Mouse (Mus musculus): Measurements from ENCODE around the gene Atp5h. TPM values are rescaled to one million over a fixed set of nuclear protein-coding genes. Genes with fewer than 3 reads are reported as not detected.

The Atp5h gene
- total RNA-seq, 1 experiment, result 342 TPM

GRCm38 (mm10) chr11:115421328-115421727 is 1.6 kb upstream of the Atp5h start:
- Histone ChIP-seq H3K27ac (ENCODE audit: insufficient read depth, low read depth, low read length, poor library complexity, severe bottlenecking) (no peak overlapping the region), H3K9ac (ENCODE audit: insufficient read depth, low read depth, low read length, poor library complexity, severe bottlenecking) (0 out of 2 replicates have a peak overlapping the region, but pooled peaks have one; percentile 11), H3K4me1 (ENCODE audit: control insufficient read depth in 2 of 2, insufficient read depth in 2 of 2, low read length in 2 of 2, poor library complexity in 1 of 2) (peaks cover 0 to 4% of the 10 kb centered on the region in 2 experiments; a peak in 2 of 4 replicates), H3K36me3 (ENCODE audit: control insufficient read depth, insufficient read depth, low read length, poor library complexity, severe bottlenecking) (peaks cover 3% of the 10 kb centered on the region; the same call in 1 of the 2 replicates), H3K4me3 (ENCODE audit: insufficient read depth in 1 of 2, low read depth in 1 of 2, low read length in 2 of 2, poor library complexity in 1 of 2, severe bottlenecking in 1 of 2) (no peak overlapping the region), H3K9me3 (ENCODE audit: control insufficient read depth, insufficient read depth, low read depth, low read length) (no peaks in the 10 kb centered on the region)
- DNase-seq (ENCODE audit: low read depth, low spot score), result no peak
- TF ChIP-seq MAFK (IDR thresholded peaks at IDR 0.05; ENCODE audit: insufficient read depth, low read depth, low read length) (no peak), ZNF384 (IDR thresholded peaks at IDR 0.05; ENCODE audit: low read depth, low read length) (no peak), CHD2 (IDR thresholded peaks at IDR 0.05; ENCODE audit: low read depth, low read length) (no peak), HCFC1 (IDR thresholded peaks at IDR 0.05; ENCODE audit: borderline replicate concordance, insufficient read depth, low read length) (no peak)
- in situ Hi-C loops (cut with MboI; ENCODE audit: low sequenced_read_pairs in 2 of 2, unreplicated experiment in 2 of 2), result no loop called here

- in situ Hi-C loops (cut with MboI; ENCODE audit: low sequenced_read_pairs in 2 of 2, unreplicated experiment in 2 of 2), result no loop called here
Measured at GRCm38 (mm10) chr11:115420336-115421190, 801 bp upstream of the Atp5h start.

GRCm38 (mm10) chr11:115409556-115409955 is 10.2 kb downstream of the Atp5h start:
- in situ Hi-C loops (cut with MboI; ENCODE audit: low sequenced_read_pairs in 2 of 2, unreplicated experiment in 2 of 2), result no loop called here
- no peaks in the 10 kb centered on the region for H3K9me3 ChIP-seq (ENCODE audit: control insufficient read depth, insufficient read depth, low read depth, low read length)
- H3K36me3 ChIP-seq (ENCODE audit: control insufficient read depth, insufficient read depth, low read length, poor library complexity, severe bottlenecking), result peaks cover 5% of the 10 kb centered on the region; the same call in 1 of the 2 replicates
- H3K4me1 ChIP-seq (ENCODE audit: control insufficient read depth in 2 of 2, insufficient read depth in 2 of 2, low read length in 2 of 2, poor library complexity in 1 of 2), result peaks cover 2 to 33% of the 10 kb centered on the region in 2 experiments; a peak in 2 of 4 replicates
- peak overlapping the region; percentile 17; the same call in 1 of the 2 replicates for H3K27ac ChIP-seq (ENCODE audit: insufficient read depth, low read depth, low read length, poor library complexity, severe bottlenecking)
- peak overlapping the region; percentile 50; the same call in 1 of the 2 replicates for H3K9ac ChIP-seq (ENCODE audit: insufficient read depth, low read depth, low read length, poor library complexity, severe bottlenecking)
- no peak for DNase-seq (ENCODE audit: low read depth, low spot score)
- peak overlapping the region in 1 of 2 experiments; percentile 39; a peak in 1 of 4 replicates for H3K4me3 ChIP-seq (ENCODE audit: insufficient read depth in 1 of 2, low read depth in 1 of 2, low read length in 2 of 2, poor library complexity in 1 of 2, severe bottlenecking in 1 of 2)
- no peak for TF ChIP-seq MAFK (IDR thresholded peaks at IDR 0.05; ENCODE audit: insufficient read depth, low read depth, low read length)
- TF ChIP-seq ZC3H11A (IDR thresholded peaks at IDR 0.05; ENCODE audit: borderline replicate concordance, low read depth, low read length), result no peak

More at GRCm38 (mm10) chr11:115420336-115421190, 801 bp upstream of the Atp5h start:
- Histone ChIP-seq H3K9ac (ENCODE audit: insufficient read depth, low read depth, low read length, poor library complexity, severe bottlenecking) (peak overlapping the region; percentile 86), H3K4me1 (ENCODE audit: control insufficient read depth in 2 of 2, insufficient read depth in 2 of 2, low read length in 2 of 2, poor library complexity in 1 of 2) (peaks cover 0 to 4% of the 10 kb centered on the region in 2 experiments; a peak in 2 of 4 replicates), H3K4me3 (ENCODE audit: insufficient read depth in 1 of 2, low read depth in 1 of 2, low read length in 2 of 2, poor library complexity in 1 of 2, severe bottlenecking in 1 of 2) (peak overlapping the region; percentile 84 to 97), H3K36me3 (ENCODE audit: control insufficient read depth, insufficient read depth, low read length, poor library complexity, severe bottlenecking) (peaks cover 3% of the 10 kb centered on the region; the same call in 1 of the 2 replicates), H3K27ac (ENCODE audit: insufficient read depth, low read depth, low read length, poor library complexity, severe bottlenecking) (0 out of 2 replicates have a peak overlapping the region, but pooled peaks have one; percentile 26), H3K9me3 (ENCODE audit: control insufficient read depth, insufficient read depth, low read depth, low read length) (no peaks in the 10 kb centered on the region)
- no peak for DNase-seq (ENCODE audit: low read depth, low spot score)
- TF ChIP-seq CHD2 (IDR thresholded peaks at IDR 0.05; ENCODE audit: low read depth, low read length) (no peak), ZC3H11A (IDR thresholded peaks at IDR 0.05; ENCODE audit: borderline replicate concordance, low read depth, low read length) (no peak), ZNF384 (IDR thresholded peaks at IDR 0.05; ENCODE audit: low read depth, low read length) (no peak), MAFK (IDR thresholded peaks at IDR 0.05; ENCODE audit: insufficient read depth, low read depth, low read length) (no peak)

DNA sequence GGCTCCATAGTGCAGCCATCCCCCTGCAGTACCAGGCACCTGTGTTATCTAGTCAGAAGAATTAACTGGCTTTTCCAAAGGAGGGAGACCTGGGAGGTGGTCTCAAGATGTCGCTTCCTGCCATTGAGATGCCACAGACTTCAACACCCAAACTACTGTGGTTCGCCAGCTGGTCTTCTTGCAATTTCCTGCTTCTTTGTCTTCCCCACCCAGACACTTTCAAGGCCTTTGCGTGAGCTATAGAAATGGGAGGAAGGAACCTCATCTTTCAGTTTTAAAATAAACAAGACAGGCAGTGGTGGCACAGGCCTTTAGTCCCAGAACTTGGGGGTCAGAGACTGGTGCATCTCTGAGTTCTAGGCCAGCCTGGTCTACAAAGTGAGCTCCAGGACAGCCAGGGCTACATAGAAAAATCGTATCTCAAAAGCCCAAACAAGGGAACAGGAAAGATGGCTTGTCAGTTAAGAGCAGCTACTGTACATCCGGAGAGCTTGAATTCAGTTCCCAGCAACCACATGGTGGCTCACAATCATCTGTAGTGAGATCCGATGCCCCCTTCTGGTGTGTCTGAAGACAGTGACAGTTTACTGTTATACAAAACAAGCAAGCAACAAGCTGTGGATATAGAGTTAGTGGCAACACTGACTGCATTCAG is 11.4 kb downstream of the Atp5h start:
- no peak overlapping the region; a peak in 1 of 4 replicates for H3K4me3 ChIP-seq (ENCODE audit: insufficient read depth in 1 of 2, low read depth in 1 of 2, low read length in 2 of 2, poor library complexity in 1 of 2, severe bottlenecking in 1 of 2)
- H3K9ac ChIP-seq (ENCODE audit: insufficient read depth, low read depth, low read length, poor library complexity, severe bottlenecking), result peak overlapping the region; percentile 50; the same call in 1 of the 2 replicates
- peaks cover 6 to 33% of the 10 kb centered on the region in 2 experiments; a peak in 3 of 4 replicates for H3K4me1 ChIP-seq (ENCODE audit: control insufficient read depth in 2 of 2, insufficient read depth in 2 of 2, low read length in 2 of 2, poor library complexity in 1 of 2)
- in situ Hi-C loops (cut with MboI; ENCODE audit: low sequenced_read_pairs in 2 of 2, unreplicated experiment in 2 of 2), result no loop called here
- H3K9me3 ChIP-seq (ENCODE audit: control insufficient read depth, insufficient read depth, low read depth, low read length), result no peaks in the 10 kb centered on the region
- DNase-seq (ENCODE audit: low read depth, low spot score), result no peak
- H3K36me3 ChIP-seq (ENCODE audit: control insufficient read depth, insufficient read depth, low read length, poor library complexity, severe bottlenecking), result peaks cover 5% of the 10 kb centered on the region; the same call in 1 of the 2 replicates
- no peak overlapping the region; the same call in 1 of the 2 replicates for H3K27ac ChIP-seq (ENCODE audit: insufficient read depth, low read depth, low read length, poor library complexity, severe bottlenecking)
- no peak for TF ChIP-seq CHD2 (IDR thresholded peaks at IDR 0.05; ENCODE audit: low read depth, low read length)
- TF ChIP-seq ZNF384 (IDR thresholded peaks at IDR 0.05; ENCODE audit: low read depth, low read length), result no peak
- TF ChIP-seq MAFK (IDR thresholded peaks at IDR 0.05; ENCODE audit: insufficient read depth, low read depth, low read length), result no peak
- no peak for TF ChIP-seq HCFC1 (IDR thresholded peaks at IDR 0.05; ENCODE audit: borderline replicate concordance, insufficient read depth, low read length)
- TF ChIP-seq ZC3H11A (IDR thresholded peaks at IDR 0.05; ENCODE audit: borderline replicate concordance, low read depth, low read length), result no peak

Measured in ES-E14 (cell line).